Mouse (Mus musculus) erythroblast, embryonic 14.5 days (primary cell): Measurements from ENCODE around the gene Il11. TPM values are rescaled to one million over a fixed set of nuclear protein-coding genes. Genes with fewer than 3 reads are reported as not detected.
"Not testable (repeated sequence)": the region's sequence is repeated elsewhere in the genome, so short reads cannot be mapped to it uniquely, and the experiment has no call there.

Experiments used
- H3K27me3 ChIP-seq: 2 replicates; pipeline ENCODE4 v1.6.1; 2012; ENCODE audit warnings: inconsistent platforms; ENCODE audit not compliant: control insufficient read depth
- H3K36me3 ChIP-seq: 2 replicates; pipeline ENCODE4 v1.6.1; 2012; ENCODE audit warnings: mild to moderate bottlenecking, inconsistent platforms; ENCODE audit not compliant: control insufficient read depth
- H3K4me1 ChIP-seq: 2 replicates; pipeline ENCODE4 v1.6.1; 2012; ENCODE audit warnings: inconsistent platforms; ENCODE audit not compliant: control insufficient read depth
- H3K4me3 ChIP-seq: replicated peaks from 2 replicates; pipeline ENCODE3; 2012; ENCODE audit warnings: moderate library complexity, mild to moderate bottlenecking, inconsistent platforms
- H3K9me3 ChIP-seq: 2 replicates; pipeline ENCODE4 v1.6.1; 2012; ENCODE audit warnings: low read length, inconsistent platforms, mixed read lengths; ENCODE audit not compliant: control insufficient read depth
- GATA1 ChIP-seq: IDR thresholded peaks from 2 replicates; pipeline ENCODE4 v1.6.1; 2012; ENCODE audit warnings: low read length, inconsistent platforms, mixed read lengths
- TAL1 ChIP-seq: IDR thresholded peaks from 3 replicates; pipeline ENCODE4 v1.6.1; 2012; ENCODE audit warnings: low read length, inconsistent platforms, mixed read lengths
- polyA plus RNA-seq: library from polyadenylated mRNA; stranded (reverse); fragments of >175 nt; gene quantifications from 2 replicates; pipeline ENCODE4 v1.2.3, GENCODE M21; 2012

Gene Il11
- polyA plus RNA-seq, result not detected in 2 replicates

GRCm38 (mm10) chr7:4782759-4783158 is at the start of gene Il11, which contains the start of gene Tmem190:
TSS of gene Il11 (minus strand) at chr7:4782859.
TSS of gene Tmem190 (plus strand) at chr7:4782937.
- H3K9me3 ChIP-seq, result no peaks in the 10 kb centered on the region
- peaks cover 22% of the 10 kb centered on the region for H3K36me3 ChIP-seq
- H3K4me1 ChIP-seq, result peaks cover 46% of the 10 kb centered on the region
- no peak within 1 kb of the TSS for H3K4me3 ChIP-seq
- H3K27me3 ChIP-seq, result peaks cover 42% of the 10 kb centered on the region
- no peak for TF ChIP-seq TAL1
- TF ChIP-seq GATA1, result no peak

DNA sequence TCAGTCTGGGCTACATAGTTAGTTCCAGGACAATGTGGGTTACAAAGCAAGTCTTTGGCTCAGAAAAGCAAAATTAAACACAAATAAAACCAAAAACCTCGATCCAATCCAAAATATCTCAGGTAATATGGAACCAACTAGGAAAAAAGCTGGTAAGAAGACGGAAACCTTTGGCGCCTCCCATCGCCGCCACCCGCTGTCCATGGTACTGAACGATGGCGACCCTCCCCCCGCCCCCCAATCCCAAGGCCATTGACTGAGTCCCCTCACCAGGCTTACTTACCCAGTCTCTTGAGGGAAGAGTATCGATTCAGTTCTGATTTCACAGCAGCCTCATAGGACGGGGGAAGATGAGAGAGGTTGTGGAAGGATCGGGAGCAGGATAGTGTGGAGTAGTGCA is 47.8 kb upstream of the Il11 start:
- Histone ChIP-seq H3K4me3 (no peak overlapping the region), H3K4me1 (peaks cover 4% of the 10 kb centered on the region), H3K36me3 (no peaks in the 10 kb centered on the region), H3K9me3 (no peaks in the 10 kb centered on the region), H3K27me3 (peaks cover 44% of the 10 kb centered on the region)
- no peak for TF ChIP-seq TAL1
- TF ChIP-seq GATA1, result no peak

- H3K9me3 ChIP-seq, result no peaks in the 10 kb centered on the region
- TF ChIP-seq TAL1 (no peak), GATA1 (no peak)
Measured at GRCm38 (mm10) chr7:4825365-4825764, 42.7 kb upstream of the Il11 start.

GRCm38 (mm10) chr7:4822162-4822907 is 39.7 kb upstream of the Il11 start:
- no peak for TF ChIP-seq GATA1
- no peak for TF ChIP-seq TAL1
- Histone ChIP-seq H3K9me3 (no peaks in the 10 kb centered on the region), H3K4me1 (peaks cover 4% of the 10 kb centered on the region), H3K4me3 (no peak overlapping the region), H3K27me3 (peaks cover 2% of the 10 kb centered on the region; the same call in 1 of the 2 replicates), H3K36me3 (no peaks in the 10 kb centered on the region)

More at GRCm38 (mm10) chr7:4825365-4825764, 42.7 kb upstream of the Il11 start:
- Histone ChIP-seq H3K4me1 (peaks cover 4% of the 10 kb centered on the region), H3K27me3 (peaks cover 8% of the 10 kb centered on the region), H3K36me3 (no peaks in the 10 kb centered on the region), H3K4me3 (no peak overlapping the region)

- H3K36me3 ChIP-seq, result no peaks in the 10 kb centered on the region
- peaks cover 2% of the 10 kb centered on the region; the same call in 1 of the 2 replicates for H3K27me3 ChIP-seq
- H3K4me3 ChIP-seq, result no peak overlapping the region
- H3K4me1 ChIP-seq, result peaks cover 3% of the 10 kb centered on the region
- TF ChIP-seq TAL1 (no peak), GATA1 (no peak)
- H3K9me3 ChIP-seq, result no peaks in the 10 kb centered on the region
Measured at GRCm38 (mm10) chr7:4821690-4822089, 39.0 kb upstream of the Il11 start.

DNA sequence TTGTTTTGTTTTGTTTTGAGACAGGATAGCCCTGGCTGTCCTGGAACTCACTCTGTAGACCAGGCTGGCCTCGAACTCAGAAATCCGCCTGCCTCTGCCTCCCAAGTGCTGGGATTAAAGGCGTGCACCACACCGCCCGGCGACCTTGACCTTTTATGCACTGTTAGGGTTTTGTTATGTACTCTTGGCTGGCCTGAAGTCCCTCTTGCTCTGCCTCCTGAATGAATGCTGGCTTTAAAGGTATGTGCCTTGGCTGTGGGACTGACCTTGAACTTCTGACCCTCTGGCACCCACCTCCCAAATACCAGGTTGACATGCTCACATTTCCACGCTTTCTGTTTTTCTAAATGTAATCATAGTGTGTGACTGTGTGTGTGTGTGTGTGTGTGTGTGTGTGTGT is 38.3 kb upstream of the Il11 start:
- H3K4me1 ChIP-seq, H3K9me3 ChIP-seq, H3K36me3 ChIP-seq, H3K27me3 ChIP-seq, H3K4me3 ChIP-seq: not testable (repeated sequence)

DNA sequence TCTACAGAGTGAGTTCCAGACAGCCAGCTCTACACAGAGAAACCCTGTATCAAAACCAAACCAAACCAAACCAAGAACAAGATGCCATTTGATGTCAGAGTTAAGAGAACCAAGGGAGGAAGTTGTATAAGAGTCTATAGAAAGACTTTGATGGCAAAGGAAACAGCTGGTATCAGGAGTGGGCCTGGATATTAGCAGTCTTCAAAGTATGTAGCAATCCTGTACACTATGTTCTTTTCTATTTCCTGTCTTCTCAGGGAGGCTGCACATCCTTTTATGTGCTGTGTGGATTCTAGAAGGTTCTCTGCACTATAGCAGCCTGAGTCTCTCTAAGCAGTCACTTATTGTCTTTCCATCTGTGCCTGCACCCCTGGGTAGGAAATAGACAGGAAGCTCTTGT is 33.9 kb upstream of the Il11 start:
- peaks cover 12% of the 10 kb centered on the region for H3K9me3 ChIP-seq
- H3K36me3 ChIP-seq, result peaks cover 16% of the 10 kb centered on the region
- no peak overlapping the region for H3K4me3 ChIP-seq
- TF ChIP-seq GATA1, result no peak
- TF ChIP-seq TAL1, result no peak
- peaks cover 6% of the 10 kb centered on the region for H3K4me1 ChIP-seq
- peaks cover 2% of the 10 kb centered on the region; the same call in 1 of the 2 replicates for H3K27me3 ChIP-seq

DNA sequence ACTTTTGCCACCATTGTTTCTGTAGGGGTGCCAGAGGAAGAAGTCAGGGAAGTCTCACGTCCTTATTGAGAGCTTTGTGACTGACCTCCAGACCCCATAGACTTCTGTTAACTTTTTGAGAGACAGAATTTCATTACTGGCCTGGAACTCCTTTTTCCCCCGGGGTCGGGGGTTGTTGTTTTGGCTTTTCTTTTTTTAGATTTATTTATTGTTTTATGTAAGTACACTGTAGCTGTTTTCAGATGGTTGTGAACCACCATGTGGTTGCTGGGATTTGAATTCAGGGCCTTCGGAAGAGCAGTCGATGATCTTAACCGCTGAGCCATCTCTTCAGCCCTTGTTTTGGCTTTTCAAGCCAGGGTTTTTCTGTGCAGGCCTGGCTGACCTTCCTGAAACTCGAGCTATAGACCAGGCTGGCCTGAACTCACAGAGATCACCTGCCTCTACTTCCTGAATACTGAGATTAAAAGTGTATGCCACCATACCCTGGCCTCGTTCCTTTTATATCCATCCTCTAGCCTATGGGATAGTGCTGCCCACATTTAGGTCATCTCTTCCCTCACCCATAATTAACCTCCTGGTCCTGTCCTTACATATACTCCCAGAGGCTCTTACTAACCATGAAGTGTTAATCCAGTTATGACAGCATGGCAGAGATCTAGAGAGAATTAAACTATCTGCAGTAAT is 30.6 kb upstream of the Il11 start:
- peaks cover 50% of the 10 kb centered on the region for H3K36me3 ChIP-seq
- peak overlapping the region; percentile 100 for H3K4me3 ChIP-seq
- peaks cover 12% of the 10 kb centered on the region for H3K9me3 ChIP-seq
- no peaks in the 10 kb centered on the region for H3K27me3 ChIP-seq
- peaks cover 34% of the 10 kb centered on the region for H3K4me1 ChIP-seq
- no peak for TF ChIP-seq TAL1
- no peak for TF ChIP-seq GATA1

DNA sequence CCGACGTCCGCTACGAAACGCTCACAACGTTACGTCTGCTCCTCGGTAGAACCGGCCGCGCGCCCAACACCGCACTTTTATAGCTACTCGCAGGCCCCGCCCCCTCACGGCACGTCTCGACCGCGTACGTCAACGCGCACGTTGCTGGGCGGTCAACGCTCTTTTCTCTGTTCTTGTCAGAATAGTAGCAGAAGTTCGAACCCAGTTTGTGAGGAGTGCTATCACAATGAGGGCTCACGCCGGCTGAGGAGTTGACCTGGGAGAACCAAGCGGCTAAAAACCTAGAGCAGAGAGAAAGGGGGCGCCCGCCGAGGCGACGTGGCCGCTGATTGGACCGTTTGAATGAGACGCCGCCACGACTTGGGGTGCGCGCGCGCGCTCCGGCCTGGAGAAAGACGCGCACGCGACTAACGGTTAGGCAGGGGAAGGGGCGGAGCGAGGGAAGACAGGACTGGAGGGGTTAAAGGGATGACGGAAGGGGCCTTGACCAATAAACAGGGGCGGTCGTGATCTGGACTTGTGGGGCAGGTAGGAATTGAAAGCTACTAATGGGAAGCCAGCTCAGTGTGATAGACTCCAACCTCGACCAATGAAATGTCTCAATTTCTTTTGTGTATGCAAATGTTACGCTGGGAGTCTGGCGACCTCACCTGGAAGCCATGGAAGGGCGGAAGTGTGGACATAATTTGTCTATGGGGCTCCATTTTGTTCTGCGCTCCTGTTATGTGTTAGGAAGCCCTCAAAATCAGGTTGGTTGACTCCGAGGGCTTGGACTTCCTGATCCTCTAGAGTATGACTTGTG is 29.8 kb upstream of the Il11 start, which contains the start of gene Ube2s:
Gene Ube2s, minus strand, starts transcription at position 288 of the 802 bp plus-strand sequence.
- Histone ChIP-seq H3K9me3 (peaks cover 12% of the 10 kb centered on the region), H3K27me3 (no peaks in the 10 kb centered on the region), H3K4me1 (peaks cover 37% of the 10 kb centered on the region), H3K36me3 (peaks cover 54% of the 10 kb centered on the region), H3K4me3 (peak within 1 kb of the TSS; percentile 100)
- TF ChIP-seq TAL1, result no peak
- no peak for TF ChIP-seq GATA1
